Mouse (Mus musculus) MEL (cell line): ENCODE measurements around the gene Krtcap3. TPM values are rescaled to one million over a fixed set of nuclear protein-coding genes. Genes with fewer than 3 reads are reported as not detected.

ENCODE experiments used
- DNase-seq: peaks from one replicate; pipeline ENCODE4 v3.0.0; 2011; ENCODE audit warnings: low read depth, low spot score
- H3K27ac ChIP-seq: 2 replicates; pipeline ENCODE4 v1.5.1; 2012; ENCODE audit warnings: low read depth, mild to moderate bottlenecking, control low read depth, low read length, moderate library complexity; ENCODE audit not compliant: control insufficient read depth
- H3K27me3 ChIP-seq, 2 experiments: fragments of 150-350 bp in 1 of 2; sonication (generic) in 1 of 2; 2 replicates each; pipeline ENCODE4 v1.6.1; 2012; ENCODE audit warnings: low read length in 2 of 2, mild to moderate bottlenecking in 2 of 2, improper control_type of control experiment in 1 of 2, moderate library complexity in 1 of 2; ENCODE audit not compliant: insufficient read depth in 2 of 2, control insufficient read depth in 1 of 2
- H3K36me3 ChIP-seq, 2 experiments: 2 replicates each; pipeline ENCODE4 v1.6.1; 2012 to 2014; ENCODE audit warnings: low read length in 2 of 2, improper control_type of control experiment in 1 of 2, inconsistent platforms in 1 of 2, mild to moderate bottlenecking in 1 of 2; ENCODE audit not compliant: insufficient read depth in 2 of 2, control insufficient read depth in 1 of 2
- H3K4me1 ChIP-seq, 2 experiments: fragments of 150-350 bp in 1 of 2; sonication (generic) in 1 of 2; 2 replicates each; pipeline ENCODE4 v1.6.1; 2012; ENCODE audit warnings: low read length in 2 of 2, improper control_type of control experiment in 1 of 2, mild to moderate bottlenecking in 1 of 2; ENCODE audit not compliant: insufficient read depth in 2 of 2, control insufficient read depth in 1 of 2
- H3K4me3 ChIP-seq, 2 experiments: fragments of 150-350 bp in 1 of 2; sonication (generic) in 1 of 2; 2 replicates each; pipeline ENCODE4 v1.5.1; 2012; ENCODE audit warnings: low read depth in 2 of 2, low read length in 2 of 2, mild to moderate bottlenecking in 2 of 2, moderate library complexity in 2 of 2, control low read depth in 1 of 2, improper control_type of control experiment in 1 of 2; ENCODE audit not compliant: control insufficient read depth in 1 of 2, insufficient read depth in 1 of 2
- H3K79me2 ChIP-seq: 2 replicates; pipeline ENCODE4 v1.6.1; 2012; ENCODE audit warnings: mild to moderate bottlenecking, low read length, moderate library complexity; ENCODE audit not compliant: control insufficient read depth, poor library complexity, insufficient read depth
- H3K9ac ChIP-seq: 2 replicates; pipeline ENCODE4 v1.6.1; 2012; ENCODE audit warnings: low read depth, mild to moderate bottlenecking, control low read depth, low read length, moderate library complexity; ENCODE audit not compliant: control insufficient read depth, poor library complexity, severe bottlenecking
- H3K9me3 ChIP-seq: fragments of 150-350 bp; sonication (generic); replicated peaks from 2 replicates; pipeline ENCODE4 v1.6.1; 2012; ENCODE audit warnings: mild to moderate bottlenecking, low read length, improper control_type of control experiment, moderate library complexity; ENCODE audit not compliant: insufficient read depth
- CHD2 ChIP-seq: IDR thresholded peaks from 2 replicates; pipeline ENCODE4 v1.6.1; 2011; ENCODE audit warnings: low read length, improper control_type of control experiment
- ELF1 ChIP-seq: IDR thresholded peaks from 2 replicates; pipeline ENCODE4 v1.6.1; 2014; ENCODE audit warnings: low read depth, mild to moderate bottlenecking, inconsistent platforms, low read length, improper control_type of control experiment, moderate library complexity
- ETS1 ChIP-seq: IDR thresholded peaks from 2 replicates; pipeline ENCODE4 v1.6.1; 2012; ENCODE audit warnings: low read depth, mild to moderate bottlenecking, inconsistent platforms, low read length, improper control_type of control experiment, moderate library complexity
- GABPA ChIP-seq: IDR thresholded peaks from 2 replicates; pipeline ENCODE4 v1.6.1; 2012; ENCODE audit warnings: low read depth, mild to moderate bottlenecking, inconsistent platforms, low read length, improper control_type of control experiment, moderate library complexity
- HCFC1 ChIP-seq: IDR thresholded peaks from 2 replicates; pipeline ENCODE4 v1.6.1; 2012; ENCODE audit warnings: low read depth, mild to moderate bottlenecking, inconsistent platforms, low read length, improper control_type of control experiment, moderate library complexity
- JUND ChIP-seq: IDR thresholded peaks from 2 replicates; pipeline ENCODE4 v1.6.1; 2011; ENCODE audit warnings: low read depth, mild to moderate bottlenecking, improper control_type of control experiment, low read length
- MAFK ChIP-seq: IDR thresholded peaks from 2 replicates; pipeline ENCODE4 v1.6.1; 2011; ENCODE audit warnings: low read depth, mild to moderate bottlenecking, low read length, improper control_type of control experiment, borderline replicate concordance
- MAX ChIP-seq: IDR thresholded peaks from 2 replicates; pipeline ENCODE4 v1.6.1; 2011; ENCODE audit warnings: low read length, improper control_type of control experiment
- MAZ ChIP-seq: IDR thresholded peaks from 2 replicates; pipeline ENCODE4 v1.6.1; 2012; ENCODE audit warnings: low read depth, mild to moderate bottlenecking, inconsistent platforms, low read length, improper control_type of control experiment
- MEF2A ChIP-seq: IDR thresholded peaks from 2 replicates; pipeline ENCODE4 v1.6.1; 2014; ENCODE audit warnings: low read depth, mild to moderate bottlenecking, inconsistent platforms, low read length, improper control_type of control experiment; ENCODE audit not compliant: poor library complexity, insufficient replicate concordance, severe bottlenecking; ENCODE audit errors: extremely low read depth
- MXI1 ChIP-seq: IDR thresholded peaks from 2 replicates; pipeline ENCODE4 v1.6.1; 2011; ENCODE audit warnings: mild to moderate bottlenecking, low read depth, low read length, improper control_type of control experiment
- MYB ChIP-seq: IDR thresholded peaks from 2 replicates; pipeline ENCODE4 v1.6.1; 2011; ENCODE audit warnings: mild to moderate bottlenecking, low read depth, low read length, improper control_type of control experiment
- NELFE ChIP-seq: IDR thresholded peaks from 2 replicates; pipeline ENCODE4 v1.6.1; 2011; ENCODE audit warnings: low read depth, low read length, improper control_type of control experiment
- POLR2A ChIP-seq, 2 experiments: IDR thresholded peaks; 2 replicates each; pipeline ENCODE4 v1.6.1; 2011 to 2012; ENCODE audit warnings: low read length in 2 of 2, mild to moderate bottlenecking in 2 of 2, control low read depth in 1 of 2, improper control_type of control experiment in 1 of 2, low read depth in 1 of 2, moderate library complexity in 1 of 2; ENCODE audit not compliant: control insufficient read depth in 1 of 2, insufficient read depth in 1 of 2, poor library complexity in 1 of 2
- POLR2AphosphoS2 ChIP-seq: IDR thresholded peaks from 2 replicates; pipeline ENCODE4 v1.6.1; 2011; ENCODE audit warnings: low read length, improper control_type of control experiment
- RAD21 ChIP-seq: IDR thresholded peaks from 2 replicates; pipeline ENCODE4 v1.6.1; 2011; ENCODE audit warnings: mild to moderate bottlenecking, low read depth, low read length, improper control_type of control experiment
- RCOR1 ChIP-seq: IDR thresholded peaks from 2 replicates; pipeline ENCODE4 v1.6.1; 2012; ENCODE audit warnings: low read depth, mild to moderate bottlenecking, inconsistent platforms, low read length, improper control_type of control experiment
- SIN3A ChIP-seq: IDR thresholded peaks from 2 replicates; pipeline ENCODE4 v1.6.1; 2012; ENCODE audit warnings: low read length, improper control_type of control experiment, inconsistent platforms
- TAL1 ChIP-seq: IDR thresholded peaks from 2 replicates; pipeline ENCODE4 v1.6.1; 2012; ENCODE audit warnings: mild to moderate bottlenecking, inconsistent platforms, low read length, moderate library complexity, mixed read lengths
- USF2 ChIP-seq, 2 experiments: IDR thresholded peaks; 2 replicates each; pipeline ENCODE4 v1.6.1; 2011 to 2012; ENCODE audit warnings: improper control_type of control experiment in 2 of 2, low read length in 2 of 2, borderline replicate concordance in 1 of 2, inconsistent platforms in 1 of 2, low read depth in 1 of 2, mild to moderate bottlenecking in 1 of 2; ENCODE audit not compliant: insufficient read depth in 1 of 2
- ZKSCAN1 ChIP-seq: IDR thresholded peaks from 2 replicates; pipeline ENCODE4 v1.6.1; 2012; ENCODE audit warnings: low read depth, mild to moderate bottlenecking, inconsistent platforms, low read length, improper control_type of control experiment, moderate library complexity
- ZMIZ1 ChIP-seq: IDR thresholded peaks from 2 replicates; pipeline ENCODE4 v1.6.1; 2012; ENCODE audit warnings: low read depth, mild to moderate bottlenecking, inconsistent platforms, low read length, improper control_type of control experiment, moderate library complexity
- ZNF384 ChIP-seq: IDR thresholded peaks from 2 replicates; pipeline ENCODE4 v1.6.1; 2012; ENCODE audit warnings: low read depth, mild to moderate bottlenecking, inconsistent platforms, low read length, improper control_type of control experiment
- polyA plus RNA-seq, 2 experiments: library from polyadenylated mRNA; stranded (reverse) in 1 of 2; unstranded in 1 of 2; fragments of >175 nt in 1 of 2; fragments of >200 nt in 1 of 2; gene quantifications; 2 replicates each; pipeline versions ENCODE4 v1.2.1 to v1.2.4; 2012; ENCODE audit warnings: low replicate concordance in 2 of 2, low read depth in 1 of 2; ENCODE audit not compliant: insufficient read length in 2 of 2, insufficient read depth in 1 of 2, missing spikeins in 1 of 2
- total RNA-seq: library from RNA; depleted of rRNA; stranded (reverse); fragments of 300-350 nt; gene quantifications from 2 replicates; pipeline ENCODE4 v1.2.3, GENCODE M21; 2012

Gene Krtcap3
- total and polyA plus RNA-seq, 3 experiments: 1.2 to 3.3 TPM; not detected in 1

DNA sequence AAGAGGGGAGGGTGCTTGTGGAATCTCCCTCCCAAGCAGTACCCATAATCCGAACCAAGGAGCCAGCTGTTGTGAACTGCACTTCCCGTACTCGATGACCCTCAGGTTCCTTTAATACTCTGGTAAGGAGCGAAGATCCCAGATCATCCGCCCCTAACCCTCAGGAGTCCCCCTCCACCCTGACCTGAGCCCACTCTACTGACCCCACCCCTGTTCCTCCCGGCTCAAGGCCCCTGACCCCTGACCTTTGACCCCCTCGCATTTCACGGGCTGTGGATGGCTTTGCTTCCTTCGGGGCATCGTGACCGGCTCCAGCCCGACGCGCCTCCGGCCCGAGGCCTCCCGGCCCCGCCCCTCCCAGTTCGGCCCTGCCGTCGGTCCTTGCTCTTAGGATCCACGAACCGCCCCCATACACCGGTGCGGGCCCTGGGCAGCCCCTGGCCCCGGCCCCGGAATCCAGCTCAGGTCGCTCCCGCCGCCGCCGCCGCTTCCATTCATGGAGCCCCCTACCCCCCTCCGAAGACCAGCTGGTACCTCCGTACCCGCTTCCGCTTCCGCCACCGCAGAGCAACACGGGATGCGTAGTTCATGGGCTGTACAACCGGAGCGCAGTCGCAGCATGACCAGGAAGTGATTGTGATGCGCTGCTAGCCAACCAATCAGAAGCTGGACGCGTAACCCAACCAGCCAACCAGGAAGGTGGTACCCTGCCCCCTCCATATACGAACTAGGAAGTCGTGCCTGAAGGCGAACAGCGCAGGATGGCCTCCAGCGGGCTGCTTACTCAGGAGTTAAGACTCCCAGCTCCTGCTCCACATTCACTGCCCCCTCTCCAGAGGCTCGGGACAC is 49.5 kb upstream of the Krtcap3 start, which contains the start of gene Zfp513 (continued):
- TF ChIP-seq JUND (no peak), MAX (peak; percentile 75), USF2 (IDR thresholded peaks at IDR 0.05; ENCODE audit: borderline replicate concordance in 1 of 2, insufficient read depth in 1 of 2, low read depth in 1 of 2, low read length in 2 of 2) (no peak), ZMIZ1 (peak; percentile 97), POLR2AphosphoS2 (peak; percentile 100), RAD21 (no peak), POLR2A (IDR thresholded peaks at IDR 0.05; ENCODE audit: control insufficient read depth in 1 of 2, insufficient read depth in 1 of 2, low read depth in 1 of 2, low read length in 2 of 2, poor library complexity in 1 of 2) (peak; percentile 49 to 88), SIN3A (peak; percentile 98), ZNF384 (no peak; the same call in 1 of the 2 replicates), MAFK (no peak; the same call in 1 of the 2 replicates), RCOR1 (peak; percentile 56; the same call in 1 of the 2 replicates), TAL1 (no peak), MXI1 (peak; percentile 88), CHD2 (peak; percentile 98), ZKSCAN1 (peak; percentile 93), MEF2A (peak; percentile 83; the same call in 1 of the 2 replicates), NELFE (peak; percentile 63)

DNA sequence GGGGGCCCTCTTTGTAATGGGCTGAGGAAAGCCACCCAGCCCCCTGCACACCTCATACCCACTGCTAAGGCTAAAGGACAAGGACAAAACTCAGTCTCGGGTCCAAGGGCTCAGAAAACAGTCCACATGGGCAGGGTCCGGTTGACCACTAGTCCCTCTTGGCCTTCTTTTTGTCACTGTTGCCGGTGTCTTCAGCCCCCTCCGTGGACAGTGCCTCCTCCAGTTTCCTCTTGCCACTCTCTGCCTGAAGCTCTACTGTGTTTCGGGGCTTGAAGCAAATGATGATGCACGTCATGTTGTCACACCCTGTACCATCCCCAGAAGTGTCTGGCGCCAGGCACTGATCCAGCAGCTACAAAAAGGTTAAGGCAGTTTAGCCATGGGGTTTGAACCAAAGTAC is 48.6 kb upstream of the Krtcap3 start:
- DNase-seq: no peak
- no peak overlapping the region; the same call in 1 of the 2 replicates for H3K9ac ChIP-seq
- TF ChIP-seq TAL1: no peak
- no peak for TF ChIP-seq RCOR1
- TF ChIP-seq ELF1: no peak
- no peak for TF ChIP-seq CHD2
- no peak for TF ChIP-seq HCFC1
- no peak for TF ChIP-seq ZKSCAN1
- TF ChIP-seq GABPA: no peak
- TF ChIP-seq MAFK: no peak
- no peak for TF ChIP-seq JUND
- TF ChIP-seq ETS1: no peak
- no peak for TF ChIP-seq MYB
- no peak for TF ChIP-seq MXI1
- TF ChIP-seq MAZ: no peak
- H3K4me3 ChIP-seq: no peak overlapping the region
- peaks cover 10 to 37% of the 10 kb centered on the region in 2 experiments for H3K36me3 ChIP-seq
- H3K27me3 ChIP-seq: no peaks in the 10 kb centered on the region
- H3K4me1 ChIP-seq: no peaks in the 10 kb centered on the region; a peak in 1 of 4 replicates
- peak overlapping the region; percentile 71 for H3K27ac ChIP-seq
- peaks cover 18% of the 10 kb centered on the region for H3K79me2 ChIP-seq
- H3K9me3 ChIP-seq: no peaks in the 10 kb centered on the region
